In genomic region chr15:27752677-27753342, GRCm38 (mm10) we compare ENCODE assay signal across 10 mouse cellular contexts.
DNase-seq lines count a peak whose midpoint lies in the region; ATAC-seq lines count a peak whose summit lies in the region.
"Had no signal": no experiment of that assay in that cellular context is flagged by ENCODE, and none has a peak within 500 bp of the region (broad histone marks: within the 10 kb centered on the region; RNA-seq: fewer than 3 reads in every experiment).

No protein-coding gene starts in this region.

- no peak overlapping the region for H3K9ac ChIP-seq in hindbrain, embryonic 12.5 days
- no peak overlapping the region for H3K9ac ChIP-seq in hindbrain, embryonic 11.5 days (ENCODE audit: low read depth, low read length)
- H3K9ac ChIP-seq in embryonic facial prominence, embryonic 12.5 days: no peak overlapping the region
- no peak overlapping the region for H3K9ac ChIP-seq in liver, embryonic 12.5 days

- peaks cover 84% of the 10 kb centered on the region for H3K36me3 ChIP-seq in hindbrain, embryonic 12.5 days
- peaks cover 16% of the 10 kb centered on the region for H3K36me3 ChIP-seq in hindbrain, embryonic 11.5 days (ENCODE audit: control insufficient read depth, insufficient read depth, low read length)
- peaks cover 95% of the 10 kb centered on the region for H3K36me3 ChIP-seq in embryonic facial prominence, embryonic 12.5 days
- peaks cover 51% of the 10 kb centered on the region for H3K36me3 ChIP-seq in liver, embryonic 12.5 days

- ATAC-seq in hindbrain, embryonic 12.5 days (ENCODE audit: low FRiP score): no peak
- no peak for ATAC-seq in hindbrain, embryonic 11.5 days (ENCODE audit: low FRiP score)
- no peak for ATAC-seq in embryonic facial prominence, embryonic 12.5 days (ENCODE audit: insufficient number of reproducible peaks, insufficient read depth, low FRiP score, low TSS enrichment)
- ATAC-seq in liver, embryonic 12.5 days: no peak
- ATAC-seq in erythroid progenitor cell, adult 5-6 weeks (replicated peaks; ENCODE audit: low FRiP score, poor library complexity, severe bottlenecking): no peak

- H3K4me1 ChIP-seq in hindbrain, embryonic 12.5 days: peaks cover 3% of the 10 kb centered on the region; the same call in 1 of the 2 replicates
- H3K4me1 ChIP-seq in hindbrain, embryonic 11.5 days (replicated peaks; ENCODE audit: control insufficient read depth, insufficient read depth, low read length): no peaks in the 10 kb centered on the region; the same call in 1 of the 2 replicates
- H3K4me1 ChIP-seq in embryonic facial prominence, embryonic 12.5 days: 0 out of 2 replicates have a peak, but pooled peaks cover 9% of the 10 kb centered on the region
- H3K4me1 ChIP-seq in liver, embryonic 12.5 days: no peaks in the 10 kb centered on the region

- no peaks in the 10 kb centered on the region for H3K9me3 ChIP-seq in hindbrain, embryonic 12.5 days (replicated peaks)
- no peaks in the 10 kb centered on the region for H3K9me3 ChIP-seq in hindbrain, embryonic 11.5 days (ENCODE audit: control insufficient read depth, low read length)
- no peaks in the 10 kb centered on the region for H3K9me3 ChIP-seq in embryonic facial prominence, embryonic 12.5 days
- H3K9me3 ChIP-seq in liver, embryonic 12.5 days (replicated peaks): no peaks in the 10 kb centered on the region

- no peak for DNase-seq in hindbrain, embryonic 11.5 days (ENCODE audit: low spot score)
- DNase-seq in 3T3-L1 (ENCODE audit: low read depth, low spot score) (peak; percentile 72), MN1 (ENCODE audit: low spot score) (no peak)
- DNase-seq in kidney, postnatal 10 days: peak; percentile 42
- DNase-seq: layer of hippocampus, postnatal 36 days had no signal

- no peak overlapping the region for H3K4me2 ChIP-seq in hindbrain, embryonic 12.5 days (replicated peaks)
- H3K4me2 ChIP-seq in hindbrain, embryonic 11.5 days (replicated peaks; ENCODE audit: low read depth, low read length): no peak overlapping the region
- no peak overlapping the region for H3K4me2 ChIP-seq in embryonic facial prominence, embryonic 12.5 days (replicated peaks)
- no peak overlapping the region for H3K4me2 ChIP-seq in liver, embryonic 12.5 days

- 71% methylated on average over 7 of the region's 7 CpGs for WGBS in hindbrain, embryonic 12.5 days
- 72% methylated on average over 7 of the region's 7 CpGs for WGBS in hindbrain, embryonic 11.5 days
- 73% methylated on average over 7 of the region's 7 CpGs for WGBS in embryonic facial prominence, embryonic 12.5 days
- WGBS in liver, embryonic 12.5 days (ENCODE audit: insufficient replicate concordance): 65% methylated on average over 7 of the region's 7 CpGs

- no peaks in the 10 kb centered on the region for H3K27me3 ChIP-seq in hindbrain, embryonic 12.5 days
- H3K27me3 ChIP-seq in hindbrain, embryonic 11.5 days (ENCODE audit: control insufficient read depth, insufficient read depth, low read length): no peaks in the 10 kb centered on the region
- H3K27me3 ChIP-seq in embryonic facial prominence, embryonic 12.5 days: no peaks in the 10 kb centered on the region
- H3K27me3 ChIP-seq in liver, embryonic 12.5 days (replicated peaks): no peaks in the 10 kb centered on the region

- peak overlapping the region; percentile 52; the same call in 1 of the 2 replicates for H3K27ac ChIP-seq in hindbrain, embryonic 12.5 days
- no peak overlapping the region for H3K27ac ChIP-seq in hindbrain, embryonic 11.5 days (ENCODE audit: low read depth, low read length)
- peak overlapping the region; percentile 69; the same call in 1 of the 2 replicates for H3K27ac ChIP-seq in embryonic facial prominence, embryonic 12.5 days
- no peak overlapping the region for H3K27ac ChIP-seq in liver, embryonic 12.5 days
- H3K27ac ChIP-seq: stomach, postnatal 0 days had no signal

- H3K4me3 ChIP-seq in hindbrain, embryonic 12.5 days: no peak overlapping the region
- no peak overlapping the region for H3K4me3 ChIP-seq in hindbrain, embryonic 11.5 days (ENCODE audit: low read depth, low read length)
- H3K4me3 ChIP-seq in embryonic facial prominence, embryonic 12.5 days: no peak overlapping the region
- no peak overlapping the region for H3K4me3 ChIP-seq in liver, embryonic 12.5 days

Comparison
In these comparisons a context has a peak if more than half of its experiments do, and no peak if none do; other contexts are left out.
1. H3K27ac ChIP-seq: peak in hindbrain, embryonic 12.5 days (single experiment) and embryonic facial prominence, embryonic 12.5 days (single experiment); none in hindbrain, embryonic 11.5 days (single experiment) and liver, embryonic 12.5 days (single experiment).
2. DNase-seq: peak in 3T3-L1 (single experiment) and kidney, postnatal 10 days (single experiment); none in hindbrain, embryonic 11.5 days (single experiment) and MN1 (single experiment).